Mouse (Mus musculus): ENCODE measurements around the gene Nucks1. TPM values are rescaled to one million over a fixed set of nuclear protein-coding genes. Genes with fewer than 3 reads are reported as not detected.

The Nucks1 gene
- polyA plus RNA-seq, 1 experiment, result 20.6 TPM

DNA sequence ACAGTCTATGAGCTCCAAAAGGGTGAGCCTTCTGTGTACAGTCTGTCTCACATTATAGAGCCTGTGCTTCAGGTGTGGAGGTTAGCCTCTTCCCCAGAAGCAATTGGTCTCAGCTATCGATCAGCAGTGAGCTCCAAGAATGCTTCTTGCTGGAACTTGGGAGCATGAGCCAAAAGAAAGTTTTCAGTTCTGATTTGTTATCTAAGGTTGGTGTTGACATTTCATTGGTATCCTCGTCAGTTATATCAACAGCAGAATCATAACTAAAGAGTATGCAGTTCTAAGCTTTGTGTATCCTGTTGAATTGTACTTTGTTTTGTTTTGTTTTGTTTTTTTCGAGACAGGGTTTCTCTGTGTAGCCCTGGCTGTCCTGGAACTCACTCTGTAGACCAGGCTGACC lies 11.8 kb downstream of the Nucks1 start:
- no peak overlapping the region for H3K4me3 ChIP-seq
- TF ChIP-seq MAX (IDR thresholded peaks at IDR 0.05; ENCODE audit: low read depth), result no peak
- TF ChIP-seq POLR2AphosphoS2 (IDR thresholded peaks at IDR 0.05; ENCODE audit: insufficient read length, low read depth), result no peak
- TF ChIP-seq TCF12 (IDR thresholded peaks at IDR 0.05; ENCODE audit: insufficient read depth, poor library complexity, severe bottlenecking), result no peak
- no peak for TF ChIP-seq REST (IDR thresholded peaks at IDR 0.05; ENCODE audit: insufficient read depth, insufficient read length)
- no peak for TF ChIP-seq POLR2A (IDR thresholded peaks at IDR 0.05; ENCODE audit: insufficient read length, low read depth)
- TF ChIP-seq USF1 (IDR thresholded peaks at IDR 0.05; ENCODE audit: low read depth), result no peak
- no peak for TF ChIP-seq MYOD1 (IDR thresholded peaks at IDR 0.05; ENCODE audit: control insufficient read depth in 1 of 3, insufficient read length in 2 of 3, low read depth in 2 of 3)
- TF ChIP-seq SRF (IDR thresholded peaks at IDR 0.05; ENCODE audit: control insufficient read depth, insufficient read length, low read depth), result no peak
- no peak for TF ChIP-seq CEBPB (IDR thresholded peaks at IDR 0.05; ENCODE audit: insufficient read depth, poor library complexity, severe bottlenecking)
- TF ChIP-seq MYOG (IDR thresholded peaks at IDR 0.05; ENCODE audit: control insufficient read depth in 1 of 3, insufficient read depth in 1 of 3, insufficient read length in 2 of 3, low read depth in 2 of 3), result no peak
- no peak overlapping the region for H3K4me2 ChIP-seq (ENCODE audit: low read depth)
- no peaks in the 10 kb centered on the region for H3K27me3 ChIP-seq (ENCODE audit: control insufficient read depth, insufficient read depth, insufficient read length)
- peaks cover 64% of the 10 kb centered on the region for H3K36me3 ChIP-seq (ENCODE audit: control insufficient read depth, insufficient read depth)
- no peak overlapping the region for H3ac ChIP-seq (ENCODE audit: control insufficient read depth, insufficient read length)
- H3K79me2 ChIP-seq (ENCODE audit: control insufficient read depth, insufficient read depth), result peaks cover 32% of the 10 kb centered on the region

- TF ChIP-seq MAX (IDR thresholded peaks at IDR 0.05; ENCODE audit: low read depth), result no peak
- no peak for TF ChIP-seq MYOG (IDR thresholded peaks at IDR 0.05; ENCODE audit: control insufficient read depth in 1 of 3, insufficient read depth in 1 of 3, insufficient read length in 2 of 3, low read depth in 2 of 3)
- TF ChIP-seq CEBPB (IDR thresholded peaks at IDR 0.05; ENCODE audit: insufficient read depth, poor library complexity, severe bottlenecking), result no peak
- TF ChIP-seq POLR2AphosphoS2 (IDR thresholded peaks at IDR 0.05; ENCODE audit: insufficient read length, low read depth), result no peak
- TF ChIP-seq USF1 (IDR thresholded peaks at IDR 0.05; ENCODE audit: low read depth), result no peak
- no peak for TF ChIP-seq SRF (IDR thresholded peaks at IDR 0.05; ENCODE audit: control insufficient read depth, insufficient read length, low read depth)
- TF ChIP-seq REST (IDR thresholded peaks at IDR 0.05; ENCODE audit: insufficient read depth, insufficient read length), result no peak
- no peak for TF ChIP-seq E2F4 (IDR thresholded peaks at IDR 0.05; ENCODE audit: insufficient read depth)
- no peak for TF ChIP-seq TCF3 (IDR thresholded peaks at IDR 0.05; ENCODE audit: insufficient read length, low read depth)
- no peak for TF ChIP-seq TCF12 (IDR thresholded peaks at IDR 0.05; ENCODE audit: insufficient read depth, poor library complexity, severe bottlenecking)
- TF ChIP-seq POLR2A (IDR thresholded peaks at IDR 0.05; ENCODE audit: insufficient read length, low read depth), result no peak
- TF ChIP-seq MYOD1 (IDR thresholded peaks at IDR 0.05; ENCODE audit: control insufficient read depth in 1 of 3, insufficient read length in 2 of 3, low read depth in 2 of 3), result no peak
- Histone ChIP-seq H3K4me3 (no peak overlapping the region), H3ac (ENCODE audit: control insufficient read depth, insufficient read length) (no peak overlapping the region), H3K4me2 (ENCODE audit: low read depth) (no peak overlapping the region), H3K27me3 (ENCODE audit: control insufficient read depth, insufficient read depth, insufficient read length) (no peaks in the 10 kb centered on the region), H3K79me2 (ENCODE audit: control insufficient read depth, insufficient read depth) (no peaks in the 10 kb centered on the region), H3K36me3 (ENCODE audit: control insufficient read depth, insufficient read depth) (peaks cover 66% of the 10 kb centered on the region)
Observed at GRCm38 (mm10) chr1:131933471-131933870, 23.1 kb downstream of the Nucks1 start.

DNA sequence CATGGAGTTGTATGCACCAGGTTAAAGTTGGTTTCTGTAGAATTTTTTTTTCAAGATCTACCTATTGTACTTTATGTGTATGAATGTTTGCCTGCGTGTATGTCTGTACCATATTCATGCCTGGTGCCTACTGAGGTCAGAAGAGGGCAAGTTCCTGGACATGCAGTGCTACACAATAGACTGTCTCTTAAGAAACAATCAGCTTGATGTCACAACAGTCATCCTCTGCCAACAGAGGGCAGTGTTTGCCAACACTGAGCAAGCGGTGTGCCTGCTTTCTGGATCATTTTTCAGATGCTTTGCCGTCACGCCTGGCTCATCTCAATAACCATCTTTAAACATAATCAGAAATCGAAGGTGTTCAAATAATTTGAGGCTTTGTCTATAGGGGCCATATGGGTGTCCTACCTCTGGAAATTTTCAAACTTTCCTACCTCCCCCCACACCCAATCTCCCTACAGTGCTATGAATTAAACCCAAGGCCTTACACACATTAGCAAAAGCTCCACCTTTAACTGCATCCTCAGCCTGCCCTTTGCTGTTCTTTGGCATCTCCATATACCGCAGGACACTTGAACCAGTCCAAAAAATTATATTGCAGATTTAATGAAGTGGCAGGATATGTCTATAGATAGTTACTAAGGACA lies 27.4 kb downstream of the Nucks1 start:
- no peak overlapping the region for H3K4me2 ChIP-seq (ENCODE audit: low read depth)
- H3K79me2 ChIP-seq (ENCODE audit: control insufficient read depth, insufficient read depth), result no peaks in the 10 kb centered on the region
- TF ChIP-seq POLR2AphosphoS2 (IDR thresholded peaks at IDR 0.05; ENCODE audit: insufficient read length, low read depth) (peak; percentile 54), MYOD1 (IDR thresholded peaks at IDR 0.05; ENCODE audit: control insufficient read depth in 1 of 3, insufficient read length in 2 of 3, low read depth in 2 of 3) (no peak)
- H3K36me3 ChIP-seq (ENCODE audit: control insufficient read depth, insufficient read depth), result peaks cover 25% of the 10 kb centered on the region
- no peak overlapping the region for H3K4me3 ChIP-seq
- no peaks in the 10 kb centered on the region for H3K27me3 ChIP-seq (ENCODE audit: control insufficient read depth, insufficient read depth, insufficient read length)
- H3ac ChIP-seq (ENCODE audit: control insufficient read depth, insufficient read length), result no peak overlapping the region

DNA sequence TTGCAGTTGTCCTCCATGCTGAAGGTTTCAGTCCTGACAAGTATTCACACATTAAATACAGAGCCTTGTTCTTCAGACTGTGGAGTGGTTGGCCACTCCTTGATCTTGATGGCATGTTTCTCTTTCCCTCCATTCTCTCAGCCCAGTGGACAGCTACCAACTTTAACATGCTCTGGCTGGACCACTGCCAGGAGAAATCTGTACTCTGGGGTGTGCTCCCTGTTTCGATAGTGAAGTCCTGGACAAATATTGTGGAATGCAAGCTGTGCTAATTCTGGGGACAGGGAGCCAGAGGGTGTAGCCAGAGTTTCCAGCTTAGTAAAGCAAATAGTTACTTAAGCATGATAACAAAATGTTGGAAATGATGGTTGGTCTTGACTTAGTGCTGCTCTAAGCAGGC lies 28.5 kb downstream of the Nucks1 start:
- Histone ChIP-seq H3K4me2 (ENCODE audit: low read depth) (no peak overlapping the region), H3K79me2 (ENCODE audit: control insufficient read depth, insufficient read depth) (no peaks in the 10 kb centered on the region), H3K27me3 (ENCODE audit: control insufficient read depth, insufficient read depth, insufficient read length) (no peaks in the 10 kb centered on the region), H3ac (ENCODE audit: control insufficient read depth, insufficient read length) (no peak overlapping the region), H3K36me3 (ENCODE audit: control insufficient read depth, insufficient read depth) (peaks cover 15% of the 10 kb centered on the region), H3K4me3 (no peak overlapping the region)
- TF ChIP-seq USF1 (IDR thresholded peaks at IDR 0.05; ENCODE audit: low read depth), result no peak
- no peak for TF ChIP-seq CEBPB (IDR thresholded peaks at IDR 0.05; ENCODE audit: insufficient read depth, poor library complexity, severe bottlenecking)
- no peak for TF ChIP-seq MYOD1 (IDR thresholded peaks at IDR 0.05; ENCODE audit: control insufficient read depth in 1 of 3, insufficient read length in 2 of 3, low read depth in 2 of 3)
- no peak for TF ChIP-seq SRF (IDR thresholded peaks at IDR 0.05; ENCODE audit: control insufficient read depth, insufficient read length, low read depth)
- no peak for TF ChIP-seq E2F4 (IDR thresholded peaks at IDR 0.05; ENCODE audit: insufficient read depth)
- no peak for TF ChIP-seq POLR2A (IDR thresholded peaks at IDR 0.05; ENCODE audit: insufficient read length, low read depth)
- TF ChIP-seq REST (IDR thresholded peaks at IDR 0.05; ENCODE audit: insufficient read depth, insufficient read length), result no peak
- no peak for TF ChIP-seq TCF3 (IDR thresholded peaks at IDR 0.05; ENCODE audit: insufficient read length, low read depth)
- TF ChIP-seq TCF12 (IDR thresholded peaks at IDR 0.05; ENCODE audit: insufficient read depth, poor library complexity, severe bottlenecking), result no peak
- TF ChIP-seq MAX (IDR thresholded peaks at IDR 0.05; ENCODE audit: low read depth), result no peak
- TF ChIP-seq POLR2AphosphoS2 (IDR thresholded peaks at IDR 0.05; ENCODE audit: insufficient read length, low read depth), result no peak
- no peak for TF ChIP-seq MYOG (IDR thresholded peaks at IDR 0.05; ENCODE audit: control insufficient read depth in 1 of 3, insufficient read depth in 1 of 3, insufficient read length in 2 of 3, low read depth in 2 of 3)

Data from myocyte (in vitro differentiated cells).